Mouse (Mus musculus): Measurements from ENCODE around the gene Atxn2l. TPM values are rescaled to one million over a fixed set of nuclear protein-coding genes. Genes with fewer than 3 reads are reported as not detected.

Gene Atxn2l
- polyA plus RNA-seq, 1 experiment from 2014 or later = 51.7 TPM

DNA sequence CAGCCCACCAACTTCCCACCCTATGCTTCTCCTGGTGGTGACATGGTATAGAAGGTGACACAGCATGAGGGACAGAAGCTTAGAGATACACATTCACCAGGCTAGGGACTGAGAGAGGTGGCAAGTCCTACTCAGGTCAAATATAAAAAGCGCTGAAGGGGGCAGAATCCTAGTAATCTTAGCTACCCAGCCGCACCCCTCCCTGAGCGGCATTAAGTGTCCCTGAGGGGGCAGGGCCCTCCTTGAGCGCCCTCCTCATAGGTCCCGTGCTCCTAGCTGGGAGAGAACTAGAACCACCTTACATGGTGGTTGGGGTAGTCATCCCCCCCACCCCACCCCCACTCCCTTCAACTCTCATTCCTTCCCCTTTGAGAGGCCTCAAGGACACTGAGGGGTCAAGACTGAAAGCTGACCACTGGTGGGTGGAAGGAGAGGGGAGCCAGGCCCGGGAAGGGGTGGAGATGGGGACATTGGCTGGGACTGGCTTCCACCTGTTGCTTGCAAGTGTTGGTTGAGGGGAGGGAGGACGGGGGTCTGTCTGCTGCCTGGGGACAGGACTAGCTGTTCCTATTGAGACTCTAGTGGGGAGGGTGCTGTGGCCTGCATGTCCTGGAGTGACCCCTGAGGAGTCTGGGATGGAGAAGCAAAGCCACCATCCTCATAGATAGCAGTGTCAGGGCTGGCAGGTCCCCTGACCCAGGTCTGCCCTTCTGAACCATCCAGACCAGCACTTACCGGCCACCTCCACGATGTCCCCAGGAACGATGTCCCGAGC lies 44.2 kb downstream of the Atxn2l start:
- ATAC-seq (replicated peaks; ENCODE audit: low FRiP score) = no peak
- no peak overlapping the region for H3K27ac ChIP-seq
- H3K4me2 ChIP-seq = no peak overlapping the region
- 62% methylated on average over 11 of the region's 11 CpGs for WGBS
- no peaks in the 10 kb centered on the region for H3K27me3 ChIP-seq
- H3K4me3 ChIP-seq (replicated peaks) = no peak overlapping the region
- H3K9me3 ChIP-seq (replicated peaks) = no peaks in the 10 kb centered on the region
- H3K9ac ChIP-seq = no peak overlapping the region
- H3K4me1 ChIP-seq = peaks cover 46% of the 10 kb centered on the region
- no peaks in the 10 kb centered on the region for H3K36me3 ChIP-seq

DNA sequence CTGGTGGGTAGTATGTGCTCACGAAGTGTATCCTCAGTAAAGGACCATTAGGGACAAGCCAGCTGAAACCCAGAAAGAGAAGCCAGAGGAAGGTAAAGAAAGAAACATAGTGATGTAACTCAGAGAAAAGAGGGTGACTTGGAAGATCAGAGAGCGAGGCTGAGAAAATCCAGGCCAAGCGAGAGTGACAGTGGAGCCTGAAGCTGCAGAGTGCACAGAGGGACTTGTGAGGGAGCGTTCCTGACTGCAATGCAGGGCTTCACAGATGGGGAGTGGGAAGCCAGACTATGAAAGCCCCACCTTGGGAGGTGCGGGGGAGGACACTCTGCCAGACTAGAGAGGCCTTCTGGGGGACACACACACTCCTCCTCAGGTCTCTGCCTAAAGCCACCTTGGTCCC lies 45.0 kb downstream of the Atxn2l start:
- no peak for ATAC-seq (replicated peaks; ENCODE audit: low FRiP score)
- Histone ChIP-seq H3K4me1 (peaks cover 38% of the 10 kb centered on the region), H3K9me3 (replicated peaks) (no peaks in the 10 kb centered on the region), H3K27me3 (no peaks in the 10 kb centered on the region), H3K36me3 (no peaks in the 10 kb centered on the region), H3K4me3 (replicated peaks) (no peak overlapping the region), H3K27ac (peak overlapping the region; percentile 63), H3K4me2 (no peak overlapping the region), H3K9ac (no peak overlapping the region)
- 66% methylated on average over 5 of the region's 5 CpGs for WGBS

DNA sequence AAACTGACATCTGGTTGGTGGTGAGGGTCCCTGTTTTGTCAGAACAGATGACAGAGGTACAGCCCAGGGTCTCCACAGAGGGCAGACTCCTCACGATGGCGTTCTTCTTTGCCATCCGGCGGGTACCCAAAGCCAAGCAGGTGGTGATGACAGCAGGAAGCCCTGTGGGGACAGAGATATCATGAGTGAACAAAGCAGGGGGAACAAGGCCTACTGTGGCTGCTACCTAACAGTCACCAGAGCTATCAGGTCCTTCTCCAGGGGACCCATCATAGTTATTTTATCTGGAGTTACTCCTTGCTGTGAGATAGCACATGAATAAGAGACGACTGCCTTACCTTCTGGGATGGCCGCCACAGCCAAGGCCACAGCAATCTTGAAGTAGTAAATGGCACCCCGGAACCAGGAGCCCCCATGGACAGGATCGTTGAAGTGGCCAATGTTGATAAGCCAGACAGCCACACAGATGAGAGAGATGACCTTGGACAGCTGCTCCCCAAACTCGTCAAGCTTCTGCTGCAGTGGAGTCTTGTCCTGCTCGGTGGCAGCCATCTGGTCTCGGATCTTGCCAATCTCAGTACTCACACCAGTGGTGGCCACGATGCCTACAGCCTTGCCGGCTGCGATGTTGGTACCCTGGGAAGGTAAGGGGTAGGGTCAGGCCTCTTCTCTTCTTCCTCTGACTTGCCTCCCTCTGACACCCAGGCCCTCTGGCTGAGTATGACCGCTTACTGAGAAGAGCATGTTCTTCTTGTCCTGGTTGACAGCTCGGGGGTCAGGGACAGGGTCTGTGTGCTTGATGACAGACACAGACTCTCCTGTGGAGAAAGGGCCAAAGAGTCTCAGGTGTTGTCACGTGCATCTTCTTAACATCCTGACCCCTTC lies 46.6 kb downstream of the Atxn2l start:
- H3K9me3 ChIP-seq (replicated peaks) = no peaks in the 10 kb centered on the region
- no peak overlapping the region for H3K27ac ChIP-seq
- no peaks in the 10 kb centered on the region for H3K27me3 ChIP-seq
- no peak overlapping the region for H3K4me2 ChIP-seq
- H3K36me3 ChIP-seq = no peaks in the 10 kb centered on the region
- H3K4me3 ChIP-seq (replicated peaks) = no peak overlapping the region
- no peak overlapping the region for H3K9ac ChIP-seq
- peaks cover 26% of the 10 kb centered on the region for H3K4me1 ChIP-seq
- no peak for ATAC-seq (replicated peaks; ENCODE audit: low FRiP score)
- 85% methylated on average over 17 of the region's 17 CpGs for WGBS

DNA sequence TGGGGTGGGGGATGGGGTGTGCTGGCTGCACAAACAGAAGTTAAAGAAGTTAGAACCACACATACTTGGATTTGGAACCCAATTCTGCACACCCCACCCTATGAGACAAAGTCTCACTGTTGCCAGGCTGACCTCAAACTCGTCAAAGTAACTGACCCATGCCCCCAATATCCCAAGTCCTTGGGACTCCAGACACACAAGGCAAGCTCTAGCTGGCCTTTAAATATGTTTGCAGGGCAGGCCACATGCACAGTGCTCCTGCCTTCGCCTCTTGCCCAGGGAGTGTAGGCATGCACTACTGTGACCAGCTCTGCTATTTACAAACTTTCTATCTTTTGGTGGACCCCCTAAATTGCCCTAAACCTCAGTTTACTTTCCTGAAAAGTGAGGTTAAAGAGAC lies 48.0 kb downstream of the Atxn2l start:
- Histone ChIP-seq H3K36me3 (no peaks in the 10 kb centered on the region), H3K9ac (no peak overlapping the region), H3K4me1 (peaks cover 14% of the 10 kb centered on the region), H3K4me3 (replicated peaks) (no peak overlapping the region), H3K27ac (no peak overlapping the region), H3K4me2 (no peak overlapping the region), H3K9me3 (replicated peaks) (no peaks in the 10 kb centered on the region), H3K27me3 (no peaks in the 10 kb centered on the region)
- no peak for ATAC-seq (replicated peaks; ENCODE audit: low FRiP score)
- 69% methylated on average over 2 of the region's 2 CpGs for WGBS

GRCm38 (mm10) chr7:126453861-126454260 lies 49.4 kb downstream of the Atxn2l start:
- H3K4me3 ChIP-seq (replicated peaks) = no peak overlapping the region
- no peak overlapping the region for H3K9ac ChIP-seq
- peaks cover 9% of the 10 kb centered on the region for H3K4me1 ChIP-seq
- WGBS = 19% methylated on average over 7 of the region's 7 CpGs
- no peaks in the 10 kb centered on the region for H3K9me3 ChIP-seq (replicated peaks)
- H3K4me2 ChIP-seq = no peak overlapping the region
- no peaks in the 10 kb centered on the region for H3K36me3 ChIP-seq
- no peak for ATAC-seq (replicated peaks; ENCODE audit: low FRiP score)
- H3K27ac ChIP-seq = no peak overlapping the region
- H3K27me3 ChIP-seq = no peaks in the 10 kb centered on the region

- H3K9ac ChIP-seq = no peak overlapping the region
- H3K9me3 ChIP-seq (replicated peaks) = no peaks in the 10 kb centered on the region
- no peaks in the 10 kb centered on the region for H3K27me3 ChIP-seq
- H3K36me3 ChIP-seq = peaks cover 16% of the 10 kb centered on the region
- H3K4me3 ChIP-seq (replicated peaks) = no peak overlapping the region
- H3K4me1 ChIP-seq = no peaks in the 10 kb centered on the region
- no peak overlapping the region for H3K4me2 ChIP-seq
- H3K27ac ChIP-seq = no peak overlapping the region
- 88% methylated on average over 3 of the region's 3 CpGs for WGBS
- ATAC-seq (replicated peaks; ENCODE audit: low FRiP score) = no peak
Observed at GRCm38 (mm10) chr7:126452244-126452643, 51.0 kb downstream of the Atxn2l start.

DNA sequence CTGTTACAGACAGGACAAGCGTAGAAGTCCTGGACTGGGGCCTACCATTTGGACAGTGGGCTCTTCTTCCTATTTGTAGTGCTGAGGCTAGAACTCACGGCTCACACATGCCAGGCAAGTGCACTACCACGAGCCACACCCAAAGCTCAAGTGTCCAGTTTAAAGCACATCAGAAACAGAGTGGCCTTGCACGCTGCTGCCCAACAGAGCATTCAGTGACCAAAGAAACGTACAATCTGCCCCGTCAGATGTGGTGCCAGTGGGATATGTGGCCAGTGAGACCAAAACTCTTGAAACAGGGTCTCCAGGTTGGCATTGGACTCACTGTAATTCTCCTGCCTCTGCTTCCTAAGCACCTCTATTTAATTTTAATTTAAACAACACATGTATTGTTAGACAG lies 52.6 kb downstream of the Atxn2l start:
- Histone ChIP-seq H3K4me2 (no peak overlapping the region), H3K27ac (no peak overlapping the region), H3K4me1 (no peaks in the 10 kb centered on the region), H3K4me3 (replicated peaks) (no peak overlapping the region), H3K36me3 (peaks cover 32% of the 10 kb centered on the region), H3K9me3 (replicated peaks) (no peaks in the 10 kb centered on the region), H3K9ac (no peak overlapping the region), H3K27me3 (no peaks in the 10 kb centered on the region)
- ATAC-seq (replicated peaks; ENCODE audit: low FRiP score) = no peak
- 82% methylated on average over 6 of the region's 6 CpGs for WGBS

DNA sequence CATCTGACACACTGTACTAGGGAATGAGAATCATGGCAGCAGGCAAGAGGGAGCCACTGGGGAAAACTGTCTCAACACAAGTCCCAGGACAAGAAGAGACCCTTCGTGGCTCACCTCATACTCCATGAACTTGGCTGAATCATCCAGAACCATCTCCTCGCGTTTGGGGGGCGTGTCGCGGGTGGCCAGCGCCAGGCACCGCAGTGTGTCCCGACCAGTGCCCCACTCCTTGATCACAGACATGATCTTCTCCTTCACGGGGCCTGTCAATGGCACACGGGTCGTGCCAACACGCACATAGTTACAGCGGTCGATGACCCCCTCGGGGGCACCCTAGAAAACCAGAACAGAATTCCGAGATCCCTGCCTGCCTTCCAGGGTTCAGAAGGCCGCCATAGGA lies 53.2 kb downstream of the Atxn2l start:
- H3K9me3 ChIP-seq (replicated peaks) = no peaks in the 10 kb centered on the region
- WGBS = 91% methylated on average over 18 of the region's 18 CpGs
- no peak for ATAC-seq (replicated peaks; ENCODE audit: low FRiP score)

GRCm38 (mm10) chr7:126448481-126448880 lies 54.8 kb downstream of the Atxn2l start:
- H3K27ac ChIP-seq = no peak overlapping the region
- H3K4me1 ChIP-seq = no peaks in the 10 kb centered on the region
- no peak overlapping the region for H3K4me2 ChIP-seq
- WGBS = 90% methylated on average over 19 of the region's 19 CpGs
- H3K4me3 ChIP-seq (replicated peaks) = no peak overlapping the region
- ATAC-seq (replicated peaks; ENCODE audit: low FRiP score) = no peak
- H3K36me3 ChIP-seq = peaks cover 49% of the 10 kb centered on the region
- H3K9me3 ChIP-seq (replicated peaks) = no peaks in the 10 kb centered on the region
- no peaks in the 10 kb centered on the region for H3K27me3 ChIP-seq
- H3K9ac ChIP-seq = no peak overlapping the region

More for the DNA sequence above, 53.2 kb downstream of the Atxn2l start:
- Histone ChIP-seq H3K9ac (no peak overlapping the region), H3K36me3 (peaks cover 38% of the 10 kb centered on the region), H3K4me2 (no peak overlapping the region), H3K27me3 (no peaks in the 10 kb centered on the region), H3K4me3 (replicated peaks) (no peak overlapping the region), H3K27ac (no peak overlapping the region), H3K4me1 (no peaks in the 10 kb centered on the region)

DNA sequence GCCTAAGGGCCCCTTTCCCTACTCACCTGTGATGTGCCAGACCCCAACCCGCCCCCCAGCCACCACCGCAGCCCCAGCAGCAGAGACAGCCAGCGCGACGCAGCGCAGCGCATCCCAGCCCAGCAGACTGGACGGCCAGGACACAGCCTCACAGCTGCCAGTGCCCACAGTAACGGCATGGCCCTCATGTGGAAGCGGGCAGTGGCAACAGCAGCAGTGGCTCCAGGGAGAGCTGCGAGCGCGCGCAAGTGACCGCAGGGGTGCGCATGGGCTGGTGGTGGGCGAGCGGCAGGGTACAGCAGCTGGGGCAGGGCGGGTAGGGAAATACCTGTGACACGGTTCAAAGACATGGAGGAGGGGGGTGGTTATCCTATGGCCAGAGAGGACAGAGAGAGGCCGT lies 57.0 kb downstream of the Atxn2l start:
- Histone ChIP-seq H3K4me1 (no peaks in the 10 kb centered on the region), H3K27ac (no peak overlapping the region), H3K36me3 (peaks cover 67% of the 10 kb centered on the region), H3K4me2 (no peak overlapping the region), H3K9ac (no peak overlapping the region), H3K9me3 (replicated peaks) (no peaks in the 10 kb centered on the region), H3K4me3 (replicated peaks) (no peak overlapping the region), H3K27me3 (no peaks in the 10 kb centered on the region)
- ATAC-seq (replicated peaks; ENCODE audit: low FRiP score) = no peak
- WGBS = 93% methylated on average over 21 of the region's 21 CpGs

DNA sequence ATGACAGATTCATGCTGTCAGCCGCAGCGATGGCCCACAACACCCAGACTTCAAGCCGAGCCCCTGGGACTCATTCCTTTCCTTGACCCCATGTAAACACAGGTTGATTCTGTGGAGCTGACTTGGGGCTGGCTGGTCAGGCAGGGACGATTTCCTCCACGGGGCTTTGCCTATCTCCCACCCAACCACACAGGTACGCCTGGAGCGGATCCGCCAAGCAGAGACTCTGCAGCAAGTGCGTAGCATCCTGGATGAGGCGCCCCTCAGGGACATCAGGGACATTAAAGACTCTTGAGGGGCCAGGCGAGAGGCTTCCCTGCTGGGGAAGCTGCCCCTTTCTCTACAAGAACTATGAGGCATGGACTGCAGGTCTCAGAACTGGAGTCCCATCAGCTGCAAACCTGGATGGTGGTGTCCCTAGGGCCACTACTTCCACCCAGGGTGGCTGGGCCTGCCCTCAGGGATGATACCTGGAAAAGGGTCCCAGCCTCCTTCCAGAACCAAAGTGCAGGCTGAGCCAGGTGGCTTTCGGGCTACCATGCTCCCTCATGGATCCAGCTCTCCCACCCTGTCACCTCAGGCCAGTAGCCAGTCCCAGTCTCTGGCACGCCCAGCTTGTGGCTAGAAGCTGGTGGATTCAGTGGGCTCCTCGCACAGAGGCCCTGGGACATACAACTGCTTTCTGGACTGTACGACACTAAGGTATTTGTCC lies 58.0 kb downstream of the Atxn2l start:
- 94% methylated on average over 15 of the region's 15 CpGs for WGBS
- Histone ChIP-seq H3K4me2 (no peak overlapping the region), H3K9ac (no peak overlapping the region), H3K27ac (no peak overlapping the region), H3K4me3 (replicated peaks) (no peak overlapping the region), H3K36me3 (peaks cover 73% of the 10 kb centered on the region), H3K27me3 (no peaks in the 10 kb centered on the region), H3K4me1 (no peaks in the 10 kb centered on the region), H3K9me3 (replicated peaks) (no peaks in the 10 kb centered on the region)
- ATAC-seq (replicated peaks; ENCODE audit: low FRiP score) = no peak

GRCm38 (mm10) chr7:126444536-126444935 lies 58.7 kb downstream of the Atxn2l start:
- 95% methylated on average over 9 of the region's 9 CpGs for WGBS
- H3K9me3 ChIP-seq (replicated peaks) = no peaks in the 10 kb centered on the region
- H3K27ac ChIP-seq = no peak overlapping the region
- H3K9ac ChIP-seq = no peak overlapping the region
- no peaks in the 10 kb centered on the region for H3K4me1 ChIP-seq
- H3K4me2 ChIP-seq = no peak overlapping the region
- ATAC-seq (replicated peaks; ENCODE audit: low FRiP score) = no peak
- no peak overlapping the region for H3K4me3 ChIP-seq (replicated peaks)
- no peaks in the 10 kb centered on the region for H3K27me3 ChIP-seq
- H3K36me3 ChIP-seq = peaks cover 78% of the 10 kb centered on the region
